Mouse (Mus musculus) testis, postnatal 10 days (tissue): Measurements from ENCODE around the gene Ano7.
A peak's percentile ranks its signal among the peaks of the same experiment; 100 is the strongest.

Source experiments
- DNase-seq: peaks from one replicate; pipeline ENCODE4 v3.0.0; 2021; ENCODE audit warnings: low spot score

Gene Ano7

DNA sequence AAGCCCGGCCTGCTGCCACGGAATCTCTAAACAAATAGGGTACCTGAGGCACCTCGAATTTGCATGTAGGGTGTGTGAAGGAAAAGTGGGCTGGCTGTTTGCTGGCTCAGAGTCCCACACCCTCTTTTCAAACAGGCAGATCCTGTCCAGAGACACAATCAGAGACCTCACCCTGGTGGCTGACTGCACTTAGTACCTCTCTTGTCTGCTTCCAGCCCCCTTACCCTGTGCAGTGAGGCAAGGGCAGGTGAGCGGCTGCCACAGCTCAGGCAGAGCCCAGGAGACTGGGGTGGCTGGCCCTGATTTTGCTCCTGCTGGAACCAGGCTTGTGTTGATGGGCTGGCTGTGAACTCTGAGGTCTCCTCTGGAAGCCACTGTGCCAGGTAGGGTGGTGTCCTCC is at the start of gene Ano7:
Gene Ano7 (plus strand): TSS at position 266 of the 400 bp plus-strand sequence.
- no peak for DNase-seq

DNA sequence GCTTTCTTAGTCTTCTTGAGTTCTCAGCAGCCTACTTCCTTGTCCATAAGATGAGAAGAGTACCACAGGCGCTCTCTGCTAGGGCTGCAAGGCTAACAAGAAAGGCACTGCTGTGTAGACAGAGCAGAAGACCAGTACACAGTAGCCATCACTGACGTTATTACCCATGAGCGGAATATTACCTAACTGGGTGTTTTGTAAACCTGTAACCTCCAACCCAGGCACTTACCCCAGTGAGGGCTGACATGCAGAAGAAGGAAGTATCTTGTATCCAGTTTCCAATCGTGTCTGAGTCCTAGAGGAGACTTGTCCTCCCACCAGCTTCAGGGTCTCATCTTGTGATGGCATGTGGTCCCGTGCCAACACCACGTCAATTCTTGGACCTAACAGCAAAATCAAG is 49.8 kb upstream of the Ano7 start:
- DNase-seq = no peak

GRCm38 (mm10) chr1:93326446-93326845 is 47.3 kb upstream of the Ano7 start:
- no peak for DNase-seq

DNA sequence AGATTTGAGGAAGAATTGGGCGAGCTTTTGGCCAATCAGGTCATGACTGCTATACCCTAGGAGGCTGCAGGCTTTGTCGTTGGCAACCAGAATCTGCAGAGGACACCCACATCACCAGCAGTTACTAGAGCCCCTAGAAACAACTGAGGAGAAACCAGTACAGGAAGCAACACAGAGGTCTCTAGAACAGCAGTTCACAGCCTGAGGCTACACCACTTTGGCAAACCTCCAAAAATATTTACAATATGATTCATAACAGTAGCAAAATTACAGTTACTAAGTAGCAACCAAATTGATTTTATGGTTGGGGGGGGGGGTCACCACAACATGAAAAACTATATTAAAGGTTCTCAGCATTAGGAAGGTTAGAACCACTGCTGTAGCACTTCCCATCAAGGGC is 39.1 kb upstream of the Ano7 start:
- no peak for DNase-seq

DNA sequence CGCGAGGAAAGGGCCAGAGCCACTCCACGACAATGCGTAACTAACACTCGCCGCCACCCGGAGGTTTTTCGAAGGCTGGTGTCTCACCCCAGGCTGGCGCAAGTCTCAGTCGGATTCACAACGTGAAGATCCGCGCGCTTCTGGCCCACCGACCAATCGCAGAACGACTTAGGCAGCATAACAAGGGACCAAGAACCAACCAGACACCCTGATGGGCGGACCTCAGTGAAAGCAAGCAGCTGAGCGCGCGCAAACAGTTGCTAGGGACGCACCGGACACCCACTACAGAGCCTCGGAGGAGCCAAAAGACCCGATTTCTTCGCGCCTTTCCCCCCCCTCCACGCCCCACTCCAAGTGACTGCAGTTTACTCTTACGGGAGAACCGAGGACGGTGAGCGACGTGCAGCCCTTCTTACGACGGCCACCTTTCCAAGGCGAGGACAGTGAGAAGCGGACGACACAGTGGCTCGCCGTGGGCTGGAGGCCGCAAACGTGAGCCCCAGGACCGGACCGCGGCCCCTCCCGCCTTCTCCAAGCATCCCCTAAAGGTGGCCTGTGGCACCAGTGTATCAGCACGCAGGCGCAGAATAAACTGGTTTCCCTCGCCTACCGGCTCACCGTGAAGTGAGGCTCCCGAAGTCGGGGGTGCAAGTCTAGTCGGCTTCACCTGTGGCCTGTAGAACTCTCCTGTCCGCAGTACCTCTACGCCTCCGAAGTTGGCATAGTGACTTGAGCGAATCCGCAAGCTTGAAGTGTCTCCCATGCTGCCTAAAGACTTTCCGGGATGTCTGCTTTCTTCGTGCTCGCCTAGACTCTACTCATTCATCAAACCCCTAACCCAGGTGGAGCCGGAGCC is 30.9 kb upstream of the Ano7 start, which contains the start of the genes Ppp1r7 and Pask:
Gene Ppp1r7 (plus strand): TSS at position 207 of the 856 bp plus-strand sequence.
Gene Pask (minus strand): TSS at position 835 of the 856 bp plus-strand sequence.
- peak; percentile 94 for DNase-seq

DNA sequence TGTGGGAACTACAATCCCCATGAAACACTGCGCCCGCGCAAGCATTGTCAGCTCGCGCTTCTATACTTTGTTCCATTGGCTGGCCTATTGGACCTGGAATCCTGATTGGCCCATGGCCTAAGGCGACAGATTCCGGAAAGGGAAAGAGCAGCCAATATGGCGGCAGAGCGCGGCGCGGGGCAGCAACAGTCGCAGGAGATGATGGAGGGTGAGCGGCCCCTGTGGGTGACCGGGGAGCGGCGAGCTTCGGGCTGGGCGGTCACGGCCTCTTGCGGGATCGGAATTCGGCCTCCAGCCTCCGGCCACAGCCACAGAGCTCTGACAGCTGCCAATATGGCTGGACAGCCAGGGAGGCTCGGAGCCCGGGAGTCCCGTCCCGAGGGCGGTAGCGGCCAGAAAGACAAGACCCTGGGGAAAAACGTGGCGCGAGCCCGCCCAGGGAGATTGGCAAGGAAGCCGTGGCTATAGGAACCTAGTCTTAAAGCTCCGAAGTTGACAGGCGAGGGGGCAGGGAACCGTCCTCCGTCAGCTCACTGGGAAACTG is 30.2 kb upstream of the Ano7 start:
- peak; percentile 93 for DNase-seq

DNA sequence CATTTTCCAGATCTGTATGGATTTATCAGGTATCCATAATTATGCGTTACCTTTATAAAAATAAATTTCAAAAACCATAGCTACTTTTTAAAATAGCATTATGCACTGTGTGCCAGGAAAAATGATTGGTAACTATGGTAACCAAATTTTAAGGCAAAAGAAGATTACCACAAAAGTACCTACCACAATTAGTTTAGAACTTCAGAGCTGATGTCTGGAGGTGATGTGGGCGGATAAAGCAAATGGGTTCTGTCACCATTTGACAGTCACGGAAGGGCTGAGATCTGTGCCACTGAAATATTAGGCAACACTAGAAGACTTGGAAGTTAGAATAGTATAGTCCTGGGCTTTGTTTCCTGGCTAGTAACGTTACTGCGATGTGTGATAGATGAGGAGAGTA is 26.6 kb upstream of the Ano7 start:
- no peak for DNase-seq

GRCm38 (mm10) chr1:93349701-93350100 is 24.0 kb upstream of the Ano7 start:
- DNase-seq = no peak

DNA sequence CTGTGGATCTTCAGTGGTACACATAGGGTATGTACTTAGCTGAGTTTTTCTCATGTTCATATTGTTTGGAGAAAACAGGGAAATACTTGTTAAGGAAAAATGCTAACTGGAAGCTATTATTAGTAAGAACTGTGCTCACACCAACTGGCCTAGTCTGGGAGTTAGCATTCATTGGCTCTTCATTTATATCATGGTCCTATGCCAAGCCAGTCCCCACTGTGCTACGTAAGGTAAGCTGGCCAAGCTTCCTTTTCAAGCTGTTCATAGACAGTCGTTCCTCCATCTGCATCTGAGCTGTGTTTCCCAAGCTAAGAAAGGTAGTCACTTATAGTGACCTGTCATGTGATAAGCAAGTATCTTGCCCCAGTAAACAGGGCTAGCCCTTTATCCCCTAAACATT is 21.0 kb upstream of the Ano7 start:
- no peak for DNase-seq

DNA sequence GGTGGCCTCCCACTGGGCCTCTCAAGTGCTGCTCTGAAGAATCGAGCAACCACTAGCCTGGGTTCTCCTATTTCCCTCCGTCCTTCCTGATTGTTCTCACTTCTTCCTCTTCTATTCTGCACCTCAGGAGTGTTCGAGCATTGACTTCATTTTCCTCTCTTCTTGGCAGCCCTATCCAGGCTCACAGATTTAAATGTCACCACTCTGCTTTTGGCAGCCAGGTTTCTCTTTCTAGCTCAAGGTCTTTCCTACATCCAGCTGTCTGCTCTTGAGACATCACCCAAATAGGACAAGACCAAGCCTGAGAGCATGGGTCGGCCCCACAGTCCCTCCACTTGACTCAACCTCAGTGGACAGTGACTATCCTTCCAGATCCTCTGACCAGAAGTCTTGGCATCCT is 11.1 kb upstream of the Ano7 start:
- no peak for DNase-seq

- DNase-seq = no peak
Observed at GRCm38 (mm10) chr1:93365641-93366040, 8.1 kb upstream of the Ano7 start.

GRCm38 (mm10) chr1:93377307-93377706 is 3.6 kb downstream of the Ano7 start:
- DNase-seq = no peak

DNA sequence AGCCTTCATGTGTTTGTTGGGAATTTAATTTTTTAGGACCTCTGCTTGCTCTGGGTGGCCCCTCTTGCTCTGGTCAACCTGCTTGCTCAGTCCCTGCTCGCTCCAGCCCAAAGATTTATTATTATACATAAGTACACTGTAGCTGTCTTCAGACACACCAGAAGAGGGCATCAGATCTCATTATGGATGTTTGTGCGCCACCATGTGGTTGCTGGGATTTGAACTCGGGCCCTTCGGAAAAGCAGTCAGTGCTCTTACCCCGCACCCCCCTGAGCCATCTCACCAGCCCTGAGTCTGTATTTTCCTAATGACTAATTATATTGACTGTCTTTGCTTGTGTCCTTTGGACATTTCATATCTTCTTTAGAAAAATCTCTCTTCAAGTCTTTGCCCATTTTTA is 5.4 kb downstream of the Ano7 start:
- no peak for DNase-seq

DNA sequence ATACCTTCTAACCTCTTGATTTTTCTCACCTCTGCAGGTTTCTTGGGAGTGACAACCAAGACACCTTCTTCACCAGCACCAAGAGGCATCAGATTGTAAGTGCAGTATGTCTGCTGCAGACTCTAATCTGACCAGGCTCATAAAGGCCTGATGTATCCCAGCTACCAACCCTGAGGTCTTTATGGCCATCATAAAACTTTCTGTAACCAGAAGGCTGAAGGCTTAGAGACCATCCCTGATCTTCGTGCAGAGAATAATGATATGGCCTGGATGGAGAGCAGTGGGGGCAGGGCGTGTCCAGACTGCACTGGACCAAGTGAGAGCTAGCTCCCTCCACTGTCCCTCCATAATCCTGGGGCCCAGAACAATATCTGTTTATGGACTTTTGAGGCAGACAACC is 13.5 kb downstream of the Ano7 start:
- DNase-seq = no peak

- DNase-seq = no peak
Observed at GRCm38 (mm10) chr1:93388906-93389305, 15.2 kb downstream of the Ano7 start.

GRCm38 (mm10) chr1:93401191-93402052 is 27.7 kb downstream of the Ano7 start:
- peak; percentile 48 for DNase-seq

DNA sequence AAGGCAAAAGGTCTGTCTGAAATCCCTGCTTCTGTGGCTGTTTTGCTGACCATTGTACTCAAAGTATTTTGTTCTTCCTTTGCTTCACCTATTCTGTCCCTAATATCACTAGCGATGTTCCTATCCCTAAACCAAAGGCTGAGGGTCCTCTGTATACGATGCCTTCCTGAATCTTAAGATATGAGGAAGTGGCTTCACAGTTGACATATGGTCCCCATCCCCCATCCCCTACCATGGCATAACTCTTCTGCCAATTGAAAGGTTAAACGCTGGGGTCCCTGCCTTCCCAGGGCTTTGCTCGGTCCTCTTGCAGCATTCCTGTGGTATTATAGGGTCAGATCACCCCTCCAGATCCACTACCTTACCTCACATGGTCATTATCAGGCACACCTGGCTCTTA is 29.7 kb downstream of the Ano7 start:
- no peak for DNase-seq

DNA sequence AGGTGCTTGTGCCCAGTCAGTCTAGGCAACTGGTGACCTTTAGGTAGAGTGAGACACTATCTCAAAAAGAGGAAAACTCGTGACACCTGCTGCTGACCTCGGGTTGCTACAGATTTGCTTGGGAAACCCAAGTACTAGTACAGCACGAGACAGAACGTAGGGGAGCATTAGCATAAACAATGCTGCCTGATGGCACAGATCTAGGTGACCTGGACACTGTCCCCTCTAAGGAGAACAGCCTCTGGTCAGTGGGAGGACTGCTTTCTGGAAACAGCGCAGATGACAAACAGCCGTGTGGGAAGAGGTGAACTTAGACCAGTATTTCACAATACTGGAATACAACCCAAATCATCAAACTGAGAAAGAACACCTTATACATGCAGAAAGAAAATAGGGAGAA is 58.4 kb downstream of the Ano7 start:
- DNase-seq = no peak

DNA sequence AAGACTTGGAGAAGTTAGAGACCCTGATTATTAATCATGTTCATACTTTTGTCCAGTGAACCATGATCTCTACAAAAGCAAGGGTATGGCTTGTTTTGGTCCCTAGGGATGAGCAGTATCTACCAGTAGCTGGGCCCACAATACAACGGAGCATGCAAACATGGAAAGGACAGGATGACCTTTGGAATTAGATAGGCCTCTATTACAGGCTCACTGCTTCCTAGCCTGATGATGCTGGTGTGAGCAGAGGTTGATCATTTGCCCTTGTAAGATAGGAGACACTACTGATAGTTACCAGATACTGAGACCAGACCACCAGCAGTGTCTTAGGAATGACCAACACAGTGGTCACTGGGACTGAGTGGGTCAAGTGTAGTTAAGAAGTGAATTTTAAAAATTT is 65.6 kb downstream of the Ano7 start:
- no peak for DNase-seq

DNA sequence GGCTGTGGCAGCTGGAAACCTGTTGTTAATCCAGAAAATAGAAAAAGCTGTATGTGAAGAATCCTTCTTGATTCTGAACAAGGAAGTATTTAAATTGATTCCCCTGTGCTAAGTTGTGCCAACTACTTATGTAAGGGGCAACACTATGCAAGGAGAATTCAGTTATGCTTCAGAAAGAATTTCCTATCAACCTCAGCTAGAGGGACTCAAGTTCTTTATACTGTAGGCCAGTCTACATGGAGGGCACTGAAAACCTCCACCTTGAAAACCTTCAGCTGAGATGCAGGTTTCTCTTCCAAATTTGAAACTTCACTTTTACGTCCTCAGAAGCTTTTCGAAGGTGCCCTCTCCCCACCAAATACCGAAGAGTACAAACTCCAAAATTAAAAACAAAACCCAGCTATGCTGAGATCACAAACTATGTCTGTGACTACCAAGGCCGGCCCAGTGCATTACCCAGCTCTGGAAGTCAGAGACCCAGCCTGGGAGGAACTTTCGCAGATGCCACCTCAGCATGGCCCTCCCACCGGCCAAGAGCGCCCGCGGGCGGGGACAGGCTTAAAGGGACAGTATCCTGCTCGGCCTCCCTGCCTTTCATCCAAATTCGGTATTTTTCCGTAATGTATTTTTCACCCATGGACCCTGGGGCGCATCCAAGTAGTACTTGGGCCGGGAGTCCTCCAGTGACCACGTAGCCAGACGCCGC is 70.8 kb downstream of the Ano7 start:
- DNase-seq = peak; percentile 81

DNA sequence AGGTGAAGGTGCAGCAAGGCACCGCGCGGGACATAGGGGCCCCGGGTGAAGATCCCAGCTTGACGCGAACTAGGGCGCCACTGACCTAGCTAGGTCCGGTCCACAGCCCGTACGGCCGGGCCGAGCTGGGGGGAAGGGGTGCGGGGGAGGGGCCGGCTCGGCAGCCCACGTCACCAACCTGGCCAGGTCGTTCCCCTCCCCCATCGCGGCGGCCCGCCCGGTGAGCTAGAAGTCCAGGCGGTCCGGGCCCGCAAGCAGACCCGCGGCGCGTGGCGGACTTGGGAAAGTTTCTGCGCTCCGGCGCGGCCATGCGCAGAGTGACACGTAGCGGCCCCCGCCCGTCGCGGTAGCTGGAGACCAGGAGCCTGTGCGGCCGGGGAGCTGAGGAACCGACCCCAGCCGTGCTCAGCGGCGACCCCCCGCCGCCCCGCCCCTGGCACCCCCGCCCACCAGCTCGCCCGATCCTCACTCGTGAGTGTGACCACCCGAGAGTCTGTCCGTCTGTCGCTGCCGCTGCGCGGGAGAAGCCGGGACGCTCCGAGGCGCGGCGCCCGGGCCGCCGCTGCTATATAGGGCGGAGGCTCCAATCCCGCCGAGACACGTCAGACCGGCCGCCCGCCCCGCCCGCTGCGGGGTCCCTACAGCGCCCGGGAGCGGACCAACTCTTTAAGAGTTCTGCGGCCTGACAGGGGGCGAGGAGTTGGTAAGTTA is 71.5 kb downstream of the Ano7 start:
- DNase-seq = peak; percentile 87

DNA sequence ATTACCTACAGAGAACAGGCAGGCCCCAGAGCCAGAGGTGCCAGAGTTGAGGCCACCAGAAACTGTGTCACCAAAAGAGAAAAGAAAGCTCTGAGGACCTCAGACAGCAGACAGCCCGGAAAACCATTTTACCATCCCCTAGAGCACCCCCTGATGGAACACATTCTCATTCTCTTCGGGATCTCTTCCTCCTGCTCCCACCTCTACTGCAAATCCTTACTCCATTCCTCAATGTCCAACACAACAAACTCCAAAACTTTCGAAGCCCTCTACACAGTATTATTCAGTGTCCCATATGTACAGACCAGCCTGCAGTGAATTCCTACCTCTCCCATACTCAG is 72.1 kb downstream of the Ano7 start:
- no peak for DNase-seq
